Comparison of ENCODE assay signal across 15 mouse cellular contexts in the genomic region with DNA sequence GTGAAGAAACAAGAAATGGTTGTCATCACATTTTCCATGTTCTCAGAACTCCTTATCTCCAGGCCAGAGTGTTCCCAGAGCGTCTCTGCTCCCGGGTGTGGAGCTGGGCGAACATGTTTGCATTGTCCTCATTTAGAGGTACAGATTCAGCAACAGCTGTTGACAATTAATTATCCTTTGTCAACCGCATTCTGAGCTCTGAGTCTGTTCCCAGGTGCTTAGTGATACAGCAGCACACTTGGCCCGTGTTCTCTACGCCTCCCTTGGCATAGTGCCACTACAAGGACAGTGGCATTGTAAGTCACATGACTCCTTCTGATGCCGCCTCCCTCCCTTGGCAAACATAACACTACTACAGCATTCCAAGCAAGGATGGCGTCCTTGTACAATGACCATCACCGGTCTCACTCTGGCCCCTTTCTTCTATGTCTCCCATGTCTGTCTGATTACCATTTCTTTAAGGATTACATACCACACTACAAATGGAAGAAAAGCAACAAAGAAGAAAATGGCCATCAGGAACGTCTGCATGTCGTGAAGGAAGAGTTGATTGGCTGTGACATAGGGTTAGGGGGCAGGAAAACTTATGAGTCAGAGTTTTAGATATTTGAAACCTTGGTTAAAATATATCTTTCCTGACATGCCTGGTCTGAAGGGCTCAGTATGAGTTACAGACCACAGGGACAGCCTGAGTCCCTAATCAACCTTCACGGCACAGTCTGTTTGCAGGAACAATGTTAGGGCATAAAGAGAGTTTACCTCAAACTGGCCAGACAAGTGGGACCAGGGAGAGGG.
DNase-seq lines count a peak whose midpoint lies in the region; ATAC-seq and TF ChIP-seq lines count a peak whose summit lies in the region.
"Had no signal": no experiment of that assay in that cellular context is flagged by ENCODE, and none has a peak within 500 bp of the region (broad histone marks: within the 10 kb centered on the region; RNA-seq: fewer than 3 reads in every experiment).

No protein-coding gene starts in this region.

- H3K4me2 ChIP-seq in heart, embryonic 13.5 days: peak overlapping the region; percentile 4; the same call in 1 of the 2 replicates
- peak overlapping the region; percentile 57 for H3K4me2 ChIP-seq in myocyte (ENCODE audit: low read depth)
- H3K4me2 ChIP-seq: midbrain, embryonic 12.5 days had no signal

- H3K36me3 ChIP-seq in heart, embryonic 13.5 days: no peaks in the 10 kb centered on the region
- no peaks in the 10 kb centered on the region for H3K36me3 ChIP-seq in heart, adult 2 months (ENCODE audit: control insufficient read depth, insufficient read depth, low read length)
- H3K36me3 ChIP-seq in myocyte (ENCODE audit: control insufficient read depth, insufficient read depth): no peaks in the 10 kb centered on the region
- H3K36me3 ChIP-seq: limb, embryonic 10.5 days; midbrain, embryonic 12.5 days had no signal

- H3K79me2 ChIP-seq in heart, adult 2 months (replicated peaks; ENCODE audit: control insufficient read depth, insufficient read depth, low read length): no peaks in the 10 kb centered on the region
- H3K79me2 ChIP-seq in myocyte (ENCODE audit: control insufficient read depth, insufficient read depth): no peaks in the 10 kb centered on the region

- no peak for DNase-seq in heart, adult 2 months
- DNase-seq in lung, postnatal 10 days: peak; percentile 34
- no peak for DNase-seq in lung, postnatal 4 days
- DNase-seq in brain, embryonic 14.5 days (ENCODE audit: low read depth): peak; percentile 70
- no peak for DNase-seq in ovary, postnatal 14 days (ENCODE audit: low spot score)
- no peak for DNase-seq in embryo, embryonic 9.5 days (ENCODE audit: extremely low spot score)
- DNase-seq: cerebellum, postnatal 25 days; gastrocnemius, postnatal 36 days; kidney, adult 2 months; liver, postnatal 0 days had no signal

- no peak overlapping the region for H3ac ChIP-seq in myocyte (ENCODE audit: control insufficient read depth, insufficient read length)

- intact Hi-C loops in heart, adult 2 months (cut with DNase I): no loop called here

- ATAC-seq in heart, embryonic 13.5 days (ENCODE audit: extremely low read depth, insufficient number of reproducible peaks, low FRiP score, low TSS enrichment): no peak
- ATAC-seq: liver, postnatal 0 days had no signal

- peaks cover 39% of the 10 kb centered on the region for H3K4me1 ChIP-seq in heart, embryonic 13.5 days
- peaks cover 3% of the 10 kb centered on the region for H3K4me1 ChIP-seq in heart, adult 2 months (ENCODE audit: control insufficient read depth, insufficient read depth, low read length)

- H3K27ac ChIP-seq in heart, embryonic 13.5 days (replicated peaks): no peak overlapping the region
- H3K27ac ChIP-seq in heart, adult 2 months: no peak overlapping the region
- H3K27ac ChIP-seq: limb, embryonic 10.5 days; midbrain, embryonic 12.5 days had no signal

- H3K9ac ChIP-seq in heart, embryonic 13.5 days: no peak overlapping the region
- H3K9ac ChIP-seq in heart, adult 2 months (ENCODE audit: low read depth, low read length): no peak overlapping the region
- H3K9ac ChIP-seq: liver, postnatal 0 days; midbrain, embryonic 12.5 days had no signal

- 33% methylated on average over 12 of the region's 12 CpGs for WGBS in heart, embryonic 13.5 days
- 26% methylated on average over 12 of the region's 12 CpGs for WGBS in heart, adult 2 months

- TF ChIP-seq POLR2A in heart, adult 2 months (IDR thresholded peaks at IDR 0.05; ENCODE audit: insufficient read depth, low read depth, low read length): no peak
- TF ChIP-seq POLR2A in brain, embryonic 14.5 days (IDR thresholded peaks at IDR 0.05; ENCODE audit: borderline replicate concordance, extremely low read depth, insufficient read depth, insufficient read length, poor library complexity, severe bottlenecking): no peak
- no peak for TF ChIP-seq POLR2A in myocyte (IDR thresholded peaks at IDR 0.05; ENCODE audit: insufficient read length, low read depth)

- TF ChIP-seq EP300 in heart, adult 2 months (IDR thresholded peaks at IDR 0.05; ENCODE audit: insufficient read depth, low read depth, low read length): no peak

- H3K9me3 ChIP-seq in heart, embryonic 13.5 days: no peaks in the 10 kb centered on the region
- H3K9me3 ChIP-seq: limb, embryonic 10.5 days; midbrain, embryonic 12.5 days had no signal

- no peak for TF ChIP-seq CTCF in heart, adult 2 months (IDR thresholded peaks at IDR 0.05)
- no peak for TF ChIP-seq CTCF in brain, embryonic 14.5 days (IDR thresholded peaks at IDR 0.05; ENCODE audit: borderline replicate concordance, extremely low read depth, insufficient read depth, insufficient read length)

- H3K4me3 ChIP-seq in heart, embryonic 13.5 days: no peak overlapping the region
- no peak overlapping the region for H3K4me3 ChIP-seq in heart, adult 2 months
- no peak overlapping the region for H3K4me3 ChIP-seq in myocyte
- H3K4me3 ChIP-seq: limb, embryonic 10.5 days; midbrain, embryonic 12.5 days had no signal

- H3K27me3 ChIP-seq in heart, embryonic 13.5 days (replicated peaks): 0 out of 2 replicates have a peak, but pooled peaks cover 9% of the 10 kb centered on the region
- H3K27me3 ChIP-seq in heart, adult 2 months (ENCODE audit: control insufficient read depth, insufficient read depth, low read length): 0 out of 2 replicates have a peak, but pooled peaks cover 1% of the 10 kb centered on the region
- no peaks in the 10 kb centered on the region for H3K27me3 ChIP-seq in myocyte (ENCODE audit: control insufficient read depth, insufficient read depth, insufficient read length)
- H3K27me3 ChIP-seq: CH12.LX; midbrain, embryonic 12.5 days had no signal

TF ChIP-seq in myocyte, 11 proteins besides CTCF, POLR2A, EP300 and RAD21:
- no peak for TF ChIP-seq TCF3 (IDR thresholded peaks at IDR 0.05; ENCODE audit: insufficient read length, low read depth)
- peak in 2 of 3 experiments; percentile 62 to 68 for TF ChIP-seq MYOD1 (IDR thresholded peaks at IDR 0.05; ENCODE audit: control insufficient read depth in 1 of 3, insufficient read length in 2 of 3, low read depth in 2 of 3)
- TF ChIP-seq CEBPB (IDR thresholded peaks at IDR 0.05; ENCODE audit: insufficient read depth, poor library complexity, severe bottlenecking): no peak
- TF ChIP-seq E2F4 (IDR thresholded peaks at IDR 0.05; ENCODE audit: insufficient read depth): no peak
- TF ChIP-seq POLR2AphosphoS2 (IDR thresholded peaks at IDR 0.05; ENCODE audit: insufficient read length, low read depth): no peak
- TF ChIP-seq TCF12 (IDR thresholded peaks at IDR 0.05; ENCODE audit: insufficient read depth, poor library complexity, severe bottlenecking): peak; percentile 47
- peak; percentile 74 for TF ChIP-seq USF1 (IDR thresholded peaks at IDR 0.05; ENCODE audit: low read depth)
- peak in 1 of 3 experiments; percentile 28 for TF ChIP-seq MYOG (IDR thresholded peaks at IDR 0.05; ENCODE audit: control insufficient read depth in 1 of 3, insufficient read depth in 1 of 3, insufficient read length in 2 of 3, low read depth in 2 of 3)
- no peak for TF ChIP-seq MAX (IDR thresholded peaks at IDR 0.05; ENCODE audit: low read depth)
- no peak for TF ChIP-seq SRF (IDR thresholded peaks at IDR 0.05; ENCODE audit: control insufficient read depth, insufficient read length, low read depth)
- TF ChIP-seq REST (IDR thresholded peaks at IDR 0.05; ENCODE audit: insufficient read depth, insufficient read length): no peak

Comparison
In these comparisons a context has a peak if more than half of its experiments do, and no peak if none do; other contexts are left out.
1. DNase-seq: peak in lung, postnatal 10 days (single experiment) and brain, embryonic 14.5 days (single experiment); none in heart, adult 2 months (0 of 2), lung, postnatal 4 days (0 of 2), ovary, postnatal 14 days (single experiment) and embryo, embryonic 9.5 days (single experiment).